Mouse (Mus musculus): Measurements from ENCODE around the gene Fzd7.

DNA sequence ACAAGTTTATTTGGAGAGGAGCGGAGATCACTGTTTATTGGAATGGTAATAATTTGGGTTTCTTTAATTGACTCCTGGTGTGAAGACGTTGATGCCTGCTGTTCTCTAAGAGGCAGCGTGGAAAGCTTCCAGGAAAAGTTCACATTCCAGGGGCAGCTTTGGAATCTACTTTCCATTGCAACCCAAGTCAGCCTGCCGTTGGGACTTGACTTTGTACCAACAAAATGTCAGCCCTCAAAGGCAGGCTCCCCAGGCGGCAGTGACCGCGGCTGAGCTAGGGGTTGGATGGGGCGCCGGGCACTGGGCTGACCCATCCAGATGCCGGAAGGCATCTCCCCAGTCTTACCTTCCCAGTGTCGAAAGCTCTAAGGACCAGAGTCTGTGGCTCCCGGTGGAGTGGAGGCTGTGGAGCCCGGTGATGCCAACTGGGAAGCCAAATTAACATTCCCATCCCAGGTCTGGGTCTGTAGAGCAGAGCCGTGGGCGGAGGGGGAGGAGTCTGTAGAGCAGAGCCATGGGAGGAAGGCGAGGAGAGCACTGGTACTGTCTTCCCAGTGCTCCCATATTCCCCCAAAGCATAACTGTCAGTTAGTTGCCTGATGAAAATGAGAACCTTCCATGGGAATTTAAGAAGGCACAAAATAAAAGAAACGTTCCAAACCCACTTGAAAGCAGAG is 26.4 kb downstream of the Fzd7 start:
- TF ChIP-seq CTCF (IDR thresholded peaks at IDR 0.05; ENCODE audit: low read depth, low read length) (no peak), EP300 (IDR thresholded peaks at IDR 0.05; ENCODE audit: insufficient read depth, low read depth, low read length) (no peak), POLR2A (IDR thresholded peaks at IDR 0.05; ENCODE audit: insufficient read depth, low read length) (no peak)
